Comparison of ENCODE assay signal across 11 mouse cellular contexts in the genomic region with DNA sequence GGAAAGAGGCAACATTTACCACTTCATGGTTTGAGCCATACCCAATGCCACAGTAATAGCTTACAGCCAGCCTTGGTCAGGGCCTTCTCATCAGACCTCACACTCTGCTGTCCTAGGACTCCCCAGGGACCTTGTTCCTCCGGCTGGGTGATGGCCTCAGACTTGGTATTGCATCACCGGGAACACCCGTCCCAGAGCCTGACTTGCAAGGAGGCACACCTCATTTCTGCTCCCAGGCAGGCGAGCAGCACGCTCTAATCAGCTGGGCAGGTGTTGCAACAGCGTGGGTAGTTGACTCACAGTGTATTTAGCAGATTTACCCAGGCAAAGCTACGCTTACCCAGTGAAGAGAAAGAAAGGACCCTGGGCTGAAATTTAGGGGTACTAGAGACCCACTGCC. TPM values are rescaled to one million over a fixed set of nuclear protein-coding genes. Genes with fewer than 3 reads are reported as not detected.
A peak's percentile ranks its signal among the peaks of the same experiment; 100 is the strongest.
DNase-seq lines count a peak whose midpoint lies in the region; ATAC-seq lines count a peak whose summit lies in the region.
"Had no signal": no experiment of that assay in that cellular context is flagged by ENCODE, and none has a peak within 500 bp of the region (broad histone marks: within the 10 kb centered on the region; RNA-seq: fewer than 3 reads in every experiment).

No protein-coding gene starts in this region.

- H3K27ac ChIP-seq in liver, embryonic 12.5 days: peak overlapping the region; percentile 72
- H3K27ac ChIP-seq in stomach, embryonic 14.5 days (ENCODE audit: low read length): no peak overlapping the region

- no peaks in the 10 kb centered on the region for H3K9me3 ChIP-seq in liver, embryonic 12.5 days (replicated peaks)
- no peaks in the 10 kb centered on the region for H3K9me3 ChIP-seq in stomach, embryonic 14.5 days (ENCODE audit: control insufficient read depth, low read depth, low read length)

- peak overlapping the region; percentile 48 for H3K4me2 ChIP-seq in liver, embryonic 12.5 days
- no peak overlapping the region for H3K4me2 ChIP-seq in stomach, embryonic 14.5 days (replicated peaks; ENCODE audit: low read depth, low read length)
- H3K4me2 ChIP-seq: lung, embryonic 14.5 days had no signal

- peaks cover 2% of the 10 kb centered on the region; the same call in 1 of the 2 replicates for H3K36me3 ChIP-seq in liver, embryonic 12.5 days
- H3K36me3 ChIP-seq in stomach, embryonic 14.5 days (ENCODE audit: control insufficient read depth, insufficient read depth, low read length): no peaks in the 10 kb centered on the region

- H3K9ac ChIP-seq in liver, embryonic 12.5 days: no peak overlapping the region
- H3K9ac ChIP-seq in stomach, embryonic 14.5 days (replicated peaks; ENCODE audit: low read depth, low read length): no peak overlapping the region
- H3K9ac ChIP-seq: lung, embryonic 14.5 days had no signal

- peaks cover 73% of the 10 kb centered on the region for H3K4me1 ChIP-seq in liver, embryonic 12.5 days
- H3K4me1 ChIP-seq in stomach, embryonic 14.5 days (ENCODE audit: control insufficient read depth, insufficient read depth, low read length): no peaks in the 10 kb centered on the region

- 47% methylated on average over 7 of the region's 7 CpGs for WGBS in liver, embryonic 12.5 days (ENCODE audit: insufficient replicate concordance)
- whole genome bisulfite sequencing in stomach, embryonic 14.5 days: 69% methylated on average over 7 of the region's 7 CpGs

- peak; percentile 76 for ATAC-seq in liver, embryonic 12.5 days
- peak; percentile 71; the same call in 1 of the 2 replicates for ATAC-seq in stomach, embryonic 14.5 days (ENCODE audit: insufficient number of reproducible peaks, insufficient read depth, low FRiP score, low read depth)

- no peaks in the 10 kb centered on the region for H3K27me3 ChIP-seq in liver, embryonic 12.5 days (replicated peaks)
- no peaks in the 10 kb centered on the region for H3K27me3 ChIP-seq in stomach, embryonic 14.5 days (ENCODE audit: control insufficient read depth, insufficient read depth, low read length)

- DNase-seq in gastrocnemius, postnatal 25 days: peak; percentile 51
- DNase-seq in gastrocnemius, postnatal 10 days: no peak
- DNase-seq in adrenal gland, postnatal 10 days: peak; percentile 61
- no peak for DNase-seq in frontal cortex, postnatal 14 days (ENCODE audit: low spot score in 2 of 2)
- DNase-seq in right cerebral cortex, adult 18-20 months: no peak
- no peak for DNase-seq in layer of hippocampus, postnatal 10 days (ENCODE audit: low spot score in 2 of 2)
- DNase-seq: kidney, postnatal 14 days; lung, embryonic 14.5 days; thymus, adult 2 months had no signal

- H3K4me3 ChIP-seq in liver, embryonic 12.5 days: no peak overlapping the region
- H3K4me3 ChIP-seq in stomach, embryonic 14.5 days (ENCODE audit: low read depth, low read length): no peak overlapping the region

RNA-seq across cellular contexts. Expression of gene Ank, which starts 11.2 kb away (rescaled TPM):
- total RNA-seq in gastrocnemius, postnatal 25 days (2021): 100 to 1,000 TPM in 1 of 2 experiments, 10 to 100 TPM in 1; 92.7 to 101 TPM
- 10 to 100 TPM; 35.1 to 35.5 TPM for total RNA-seq in gastrocnemius, postnatal 10 days (2021)
- total RNA-seq in adrenal gland, postnatal 10 days (2021): 10 to 100 TPM; 30.1 to 33.3 TPM
- polyA plus RNA-seq in liver, embryonic 12.5 days (2016; fragmentation: Nextera tagmentation; extraction: Ambion mirVana): 13.6 and 14.2 TPM in 2 replicates
- polyA plus RNA-seq in stomach, embryonic 14.5 days (2014; fragmentation: Nextera tagmentation; extraction: Ambion mirVana): 13.7 and 17.2 TPM in 2 replicates
- total RNA-seq in layer of hippocampus, postnatal 10 days (2021): 100 to 1,000 TPM; 124 to 138 TPM

Comparison
In these comparisons a context has a peak if more than half of its experiments do, and no peak if none do; other contexts are left out.
1. DNase-seq: peak in gastrocnemius, postnatal 25 days (single experiment) and adrenal gland, postnatal 10 days (single experiment); none in gastrocnemius, postnatal 10 days (single experiment), frontal cortex, postnatal 14 days (0 of 2), right cerebral cortex, adult 18-20 months (single experiment) and layer of hippocampus, postnatal 10 days (0 of 2).